Mouse (Mus musculus): Measurements from ENCODE around the gene Rtn1. TPM values are rescaled to one million over a fixed set of nuclear protein-coding genes. Genes with fewer than 3 reads are reported as not detected.

Gene Rtn1
- polyA plus RNA-seq, 1 experiment = 5.6 TPM

- no peak for DNase-seq
- TF ChIP-seq CTCF (conservative IDR thresholded peaks at IDR 0.05; ENCODE audit: insufficient read depth, insufficient read length, low read depth, low read length) (no peak), POLR2A (IDR thresholded peaks at IDR 0.05; ENCODE audit: low read depth, low read length) (no peak)
- Histone ChIP-seq H3K27me3 (replicated peaks; ENCODE audit: control insufficient read depth, insufficient read depth, low read length) (no peaks in the 10 kb centered on the region), H3K36me3 (ENCODE audit: control insufficient read depth, insufficient read depth, low read length) (no peaks in the 10 kb centered on the region), H3K27ac (ENCODE audit: insufficient read depth, low read depth, low read length) (no peak overlapping the region), H3K4me1 (ENCODE audit: control insufficient read depth, insufficient read depth, low read length) (no peaks in the 10 kb centered on the region), H3K4me3 (ENCODE audit: insufficient read depth, low read depth, low read length) (no peak overlapping the region)
- WGBS = 76% methylated on average over 1 of the region's 1 CpGs
These were observed 61.7 kb downstream of the Rtn1 start for GRCm38 (mm10) chr12:72347184-72347583.

- Histone ChIP-seq H3K4me1 (ENCODE audit: control insufficient read depth, insufficient read depth, low read length) (no peaks in the 10 kb centered on the region), H3K4me3 (ENCODE audit: insufficient read depth, low read depth, low read length) (no peak overlapping the region), H3K27me3 (replicated peaks; ENCODE audit: control insufficient read depth, insufficient read depth, low read length) (no peaks in the 10 kb centered on the region), H3K27ac (ENCODE audit: insufficient read depth, low read depth, low read length) (no peak overlapping the region), H3K36me3 (ENCODE audit: control insufficient read depth, insufficient read depth, low read length) (no peaks in the 10 kb centered on the region)
- DNase-seq = no peak
- WGBS = 67% methylated on average over 2 of the region's 2 CpGs
- TF ChIP-seq POLR2A (IDR thresholded peaks at IDR 0.05; ENCODE audit: low read depth, low read length) = no peak
- no peak for TF ChIP-seq CTCF (conservative IDR thresholded peaks at IDR 0.05; ENCODE audit: insufficient read depth, insufficient read length, low read depth, low read length)
These were observed 65.2 kb downstream of the Rtn1 start for GRCm38 (mm10) chr12:72343639-72344038.

GRCm38 (mm10) chr12:72336009-72336408 lies 72.8 kb downstream of the Rtn1 start:
- H3K4me3 ChIP-seq (ENCODE audit: insufficient read depth, low read depth, low read length) = no peak overlapping the region
- WGBS = 80% methylated on average over 13 of the region's 13 CpGs
- DNase-seq = no peak

GRCm38 (mm10) chr12:72332488-72333013 lies 76.3 kb downstream of the Rtn1 start:
- DNase-seq = no peak
- WGBS = 63% methylated on average over 5 of the region's 5 CpGs
- Histone ChIP-seq H3K27me3 (replicated peaks; ENCODE audit: control insufficient read depth, insufficient read depth, low read length) (no peaks in the 10 kb centered on the region), H3K4me3 (ENCODE audit: insufficient read depth, low read depth, low read length) (no peak overlapping the region), H3K36me3 (ENCODE audit: control insufficient read depth, insufficient read depth, low read length) (no peaks in the 10 kb centered on the region), H3K27ac (ENCODE audit: insufficient read depth, low read depth, low read length) (no peak overlapping the region), H3K4me1 (ENCODE audit: control insufficient read depth, insufficient read depth, low read length) (no peaks in the 10 kb centered on the region)
- TF ChIP-seq POLR2A (IDR thresholded peaks at IDR 0.05; ENCODE audit: low read depth, low read length) = no peak
- TF ChIP-seq CTCF (conservative IDR thresholded peaks at IDR 0.05; ENCODE audit: insufficient read depth, insufficient read length, low read depth, low read length) = no peak

More at GRCm38 (mm10) chr12:72336009-72336408, 72.8 kb downstream of the Rtn1 start:
- H3K4me1 ChIP-seq (ENCODE audit: control insufficient read depth, insufficient read depth, low read length) = no peaks in the 10 kb centered on the region
- TF ChIP-seq POLR2A (IDR thresholded peaks at IDR 0.05; ENCODE audit: low read depth, low read length) (no peak), CTCF (conservative IDR thresholded peaks at IDR 0.05; ENCODE audit: insufficient read depth, insufficient read length, low read depth, low read length) (no peak)
- no peak overlapping the region for H3K27ac ChIP-seq (ENCODE audit: insufficient read depth, low read depth, low read length)
- H3K27me3 ChIP-seq (replicated peaks; ENCODE audit: control insufficient read depth, insufficient read depth, low read length) = no peaks in the 10 kb centered on the region
- H3K36me3 ChIP-seq (ENCODE audit: control insufficient read depth, insufficient read depth, low read length) = no peaks in the 10 kb centered on the region

GRCm38 (mm10) chr12:72331912-72332487 lies 76.9 kb downstream of the Rtn1 start:
- Histone ChIP-seq H3K27ac (ENCODE audit: insufficient read depth, low read depth, low read length) (no peak overlapping the region), H3K36me3 (ENCODE audit: control insufficient read depth, insufficient read depth, low read length) (no peaks in the 10 kb centered on the region), H3K4me1 (ENCODE audit: control insufficient read depth, insufficient read depth, low read length) (no peaks in the 10 kb centered on the region), H3K27me3 (replicated peaks; ENCODE audit: control insufficient read depth, insufficient read depth, low read length) (no peaks in the 10 kb centered on the region), H3K4me3 (ENCODE audit: insufficient read depth, low read depth, low read length) (no peak overlapping the region)
- no peak for DNase-seq
- TF ChIP-seq CTCF (conservative IDR thresholded peaks at IDR 0.05; ENCODE audit: insufficient read depth, insufficient read length, low read depth, low read length) = no peak
- TF ChIP-seq POLR2A (IDR thresholded peaks at IDR 0.05; ENCODE audit: low read depth, low read length) = no peak
- 86% methylated on average over 7 of the region's 7 CpGs for WGBS

GRCm38 (mm10) chr12:72326087-72326486 lies 82.8 kb downstream of the Rtn1 start:
- Histone ChIP-seq H3K27me3 (replicated peaks; ENCODE audit: control insufficient read depth, insufficient read depth, low read length) (no peaks in the 10 kb centered on the region), H3K4me3 (ENCODE audit: insufficient read depth, low read depth, low read length) (no peak overlapping the region)
- TF ChIP-seq POLR2A (IDR thresholded peaks at IDR 0.05; ENCODE audit: low read depth, low read length) (no peak), CTCF (conservative IDR thresholded peaks at IDR 0.05; ENCODE audit: insufficient read depth, insufficient read length, low read depth, low read length) (no peak)

GRCm38 (mm10) chr12:72325025-72325424 lies 83.8 kb downstream of the Rtn1 start:
- no peaks in the 10 kb centered on the region for H3K36me3 ChIP-seq (ENCODE audit: control insufficient read depth, insufficient read depth, low read length)

More at GRCm38 (mm10) chr12:72326087-72326486, 82.8 kb downstream of the Rtn1 start:
- DNase-seq = no peak
- H3K4me1 ChIP-seq (ENCODE audit: control insufficient read depth, insufficient read depth, low read length) = no peaks in the 10 kb centered on the region
- no peaks in the 10 kb centered on the region for H3K36me3 ChIP-seq (ENCODE audit: control insufficient read depth, insufficient read depth, low read length)
- no peak overlapping the region for H3K27ac ChIP-seq (ENCODE audit: insufficient read depth, low read depth, low read length)

More at GRCm38 (mm10) chr12:72325025-72325424, 83.8 kb downstream of the Rtn1 start:
- no peak for TF ChIP-seq POLR2A (IDR thresholded peaks at IDR 0.05; ENCODE audit: low read depth, low read length)
- no peak for TF ChIP-seq CTCF (conservative IDR thresholded peaks at IDR 0.05; ENCODE audit: insufficient read depth, insufficient read length, low read depth, low read length)
- Histone ChIP-seq H3K4me1 (ENCODE audit: control insufficient read depth, insufficient read depth, low read length) (no peaks in the 10 kb centered on the region), H3K27ac (ENCODE audit: insufficient read depth, low read depth, low read length) (no peak overlapping the region), H3K27me3 (replicated peaks; ENCODE audit: control insufficient read depth, insufficient read depth, low read length) (no peaks in the 10 kb centered on the region), H3K4me3 (ENCODE audit: insufficient read depth, low read depth, low read length) (no peak overlapping the region)
- no peak for DNase-seq
- WGBS = 29% methylated on average over 5 of the region's 5 CpGs

Data from kidney, adult 2 months (tissue).